In the genomic region with DNA sequence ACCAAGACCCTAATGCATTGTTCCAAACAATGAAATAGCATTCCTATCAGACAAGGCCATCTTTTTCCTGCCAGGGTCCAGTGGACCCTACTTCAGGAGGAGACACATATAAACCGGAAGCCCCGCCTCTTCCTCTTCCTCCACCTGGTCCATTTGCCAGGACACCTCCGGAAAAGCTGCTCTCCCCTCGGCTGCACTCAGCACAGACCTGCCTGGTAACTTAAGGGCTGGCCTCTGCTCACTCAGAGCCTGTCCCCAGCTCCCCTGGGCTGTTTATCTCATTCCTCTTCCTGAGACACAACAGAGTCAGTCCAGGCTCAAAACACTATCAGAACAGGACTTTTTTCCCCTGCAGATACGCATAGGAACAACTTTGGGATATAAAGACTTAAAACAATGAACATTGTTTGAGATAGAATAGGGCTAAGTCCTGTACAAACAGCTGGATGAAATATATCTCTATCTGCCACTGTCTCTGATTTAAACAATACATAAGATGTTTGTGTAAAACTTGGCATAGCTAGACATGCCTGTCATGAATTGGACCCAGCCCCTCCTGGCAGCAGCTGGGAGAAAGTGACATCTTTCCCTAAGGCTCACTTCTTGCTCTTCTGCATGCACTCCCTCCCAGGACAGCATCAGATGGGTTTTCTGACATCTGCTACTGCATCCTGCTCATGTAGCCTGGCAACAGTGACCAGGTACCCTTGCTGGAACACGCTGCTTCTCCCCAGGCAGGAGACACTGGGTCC, we compare ENCODE assay signal across 8 mouse cellular contexts.
A peak's percentile ranks its signal among the peaks of the same experiment; 100 is the strongest.
DNase-seq lines count a peak whose midpoint lies in the region; ATAC-seq lines count a peak whose summit lies in the region.

No protein-coding gene starts in this region.

- peak; percentile 48 for DNase-seq in adrenal gland, postnatal 10 days
- peak; percentile 37 for DNase-seq in gastrocnemius, postnatal 14 days
- DNase-seq in spleen, adult 18-20 months = no peak

- whole genome bisulfite sequencing in intestine, embryonic 15.5 days = 58% methylated on average over 6 of the region's 6 CpGs
- WGBS in liver, embryonic 16.5 days (ENCODE audit: insufficient replicate concordance) = 26% methylated on average over 6 of the region's 6 CpGs
- WGBS in forebrain, embryonic 12.5 days = 79% methylated on average over 6 of the region's 6 CpGs

- no peak overlapping the region for H3K4me3 ChIP-seq in intestine, embryonic 15.5 days (replicated peaks)
- no peak overlapping the region for H3K4me3 ChIP-seq in liver, embryonic 16.5 days (ENCODE audit: low read depth, low read length)
- no peak overlapping the region for H3K4me3 ChIP-seq in forebrain, embryonic 12.5 days (replicated peaks)

- no peak overlapping the region for H3K4me2 ChIP-seq in intestine, embryonic 15.5 days (replicated peaks)
- no peak overlapping the region for H3K4me2 ChIP-seq in liver, embryonic 16.5 days (ENCODE audit: low read depth, low read length)
- no peak overlapping the region for H3K4me2 ChIP-seq in forebrain, embryonic 12.5 days

- peak; percentile 45 for ATAC-seq in intestine, embryonic 15.5 days
- peak; percentile 56 for ATAC-seq in liver, embryonic 16.5 days (ENCODE audit: low read depth)
- ATAC-seq in erythroid progenitor cell, adult 5-6 weeks (replicated peaks; ENCODE audit: low FRiP score, poor library complexity, severe bottlenecking) = no peak
- ATAC-seq in forebrain, embryonic 12.5 days (ENCODE audit: low FRiP score) = no peak
- ATAC-seq in frontal cortex, adult (ENCODE audit: low TSS enrichment) = no peak

- H3K27ac ChIP-seq in intestine, embryonic 15.5 days = peak overlapping the region; percentile 56
- H3K27ac ChIP-seq in liver, embryonic 16.5 days (ENCODE audit: low read length) = no peak overlapping the region
- no peak overlapping the region for H3K27ac ChIP-seq in forebrain, embryonic 12.5 days

- H3K36me3 ChIP-seq in intestine, embryonic 15.5 days = no peaks in the 10 kb centered on the region
- no peaks in the 10 kb centered on the region for H3K36me3 ChIP-seq in liver, embryonic 16.5 days (ENCODE audit: control insufficient read depth, insufficient read depth)
- H3K36me3 ChIP-seq in forebrain, embryonic 12.5 days (replicated peaks) = no peaks in the 10 kb centered on the region

- no peaks in the 10 kb centered on the region for H3K27me3 ChIP-seq in intestine, embryonic 15.5 days (replicated peaks)
- no peaks in the 10 kb centered on the region for H3K27me3 ChIP-seq in liver, embryonic 16.5 days (ENCODE audit: control insufficient read depth, insufficient read depth, low read depth, low read length)
- no peaks in the 10 kb centered on the region for H3K27me3 ChIP-seq in forebrain, embryonic 12.5 days

- 0 out of 2 replicates have a peak, but pooled peaks cover 4% of the 10 kb centered on the region for H3K4me1 ChIP-seq in intestine, embryonic 15.5 days (replicated peaks)
- no peaks in the 10 kb centered on the region for H3K4me1 ChIP-seq in liver, embryonic 16.5 days (ENCODE audit: control insufficient read depth, low read depth, low read length)
- H3K4me1 ChIP-seq in forebrain, embryonic 12.5 days = 0 out of 2 replicates have a peak, but pooled peaks cover 11% of the 10 kb centered on the region

- intact Hi-C loops in gastrocnemius, postnatal 14 days (cut with DNase I; ENCODE audit: low total_unique reads) = no loop called here

- H3K9ac ChIP-seq in intestine, embryonic 15.5 days = no peak overlapping the region
- no peak overlapping the region for H3K9ac ChIP-seq in liver, embryonic 16.5 days (ENCODE audit: low read depth, low read length)
- H3K9ac ChIP-seq in forebrain, embryonic 12.5 days = no peak overlapping the region

- H3K9me3 ChIP-seq in intestine, embryonic 15.5 days = no peaks in the 10 kb centered on the region
- H3K9me3 ChIP-seq in liver, embryonic 16.5 days (replicated peaks; ENCODE audit: control insufficient read depth, low read length) = no peaks in the 10 kb centered on the region
- H3K9me3 ChIP-seq in forebrain, embryonic 12.5 days = no peaks in the 10 kb centered on the region

Comparison
In these comparisons a context has a peak if more than half of its experiments do, and no peak if none do; other contexts are left out.
1. DNase-seq: peak in adrenal gland, postnatal 10 days (single experiment) and gastrocnemius, postnatal 14 days (single experiment); none in spleen, adult 18-20 months (0 of 2).
2. ATAC-seq: peak in intestine, embryonic 15.5 days (single experiment) and liver, embryonic 16.5 days (single experiment); none in erythroid progenitor cell, adult 5-6 weeks (single experiment), forebrain, embryonic 12.5 days (single experiment) and frontal cortex, adult (single experiment).